Mouse (Mus musculus) ES-Bruce4 (cell line): ENCODE data around the gene Mcoln2. TPM values are rescaled to one million over a fixed set of nuclear protein-coding genes. Genes with fewer than 3 reads are reported as not detected.

Experiments used
- H3K27ac ChIP-seq: 2 replicates; pipeline ENCODE4 v1.5.1; 2012; ENCODE audit warnings: low read length, inconsistent platforms; ENCODE audit not compliant: insufficient read depth
- H3K27me3 ChIP-seq: 2 replicates; pipeline ENCODE4 v1.6.1; 2012; ENCODE audit warnings: mild to moderate bottlenecking, low read length, inconsistent platforms; ENCODE audit not compliant: control insufficient read depth, poor library complexity, insufficient read depth, severe bottlenecking
- H3K36me3 ChIP-seq: 2 replicates; pipeline ENCODE4 v1.6.1; 2012; ENCODE audit warnings: inconsistent platforms, mild to moderate bottlenecking, low read length, moderate library complexity; ENCODE audit not compliant: control insufficient read depth, poor library complexity, insufficient read depth, severe bottlenecking
- H3K4me1 ChIP-seq: one replicate; pipeline ENCODE4 v1.8.1; 2011; ENCODE audit warnings: low read length; ENCODE audit not compliant: control insufficient read depth, insufficient read depth
- H3K4me3 ChIP-seq: 2 replicates; pipeline ENCODE4 v1.5.1; 2011; ENCODE audit warnings: low read depth, mild to moderate bottlenecking, low read length
- H3K9ac ChIP-seq: 2 replicates; pipeline ENCODE4 v1.6.1; 2012; ENCODE audit warnings: low read depth, mild to moderate bottlenecking, inconsistent platforms; ENCODE audit not compliant: poor library complexity, severe bottlenecking
- H3K9me3 ChIP-seq: replicated peaks from 2 replicates; pipeline ENCODE4 v1.6.1; 2012; ENCODE audit warnings: mild to moderate bottlenecking, low read length, inconsistent platforms; ENCODE audit not compliant: control insufficient read depth, poor library complexity, insufficient read depth, severe bottlenecking
- CTCF ChIP-seq: IDR thresholded peaks from one replicate; pipeline ENCODE4 v1.8.1; 2011; ENCODE audit warnings: low read depth, low read length
- EP300 ChIP-seq: IDR thresholded peaks from 2 replicates; pipeline ENCODE4 v1.6.1; 2011; ENCODE audit warnings: low read depth, low read length; ENCODE audit not compliant: insufficient read depth
- POLR2A ChIP-seq: IDR thresholded peaks from one replicate; pipeline ENCODE4 v1.8.1; 2011; ENCODE audit warnings: low read length; ENCODE audit not compliant: insufficient read depth
- polyA plus RNA-seq: library from polyadenylated mRNA; stranded (reverse); fragments of >200 nt; gene quantifications from 2 replicates; pipeline ENCODE4 v1.2.4, GENCODE M21; 2011; ENCODE audit warnings: low read depth; ENCODE audit not compliant: missing spikeins, insufficient read depth, insufficient read length

Mcoln2 gene
- polyA plus RNA-seq, 1 experiment = not detected

DNA sequence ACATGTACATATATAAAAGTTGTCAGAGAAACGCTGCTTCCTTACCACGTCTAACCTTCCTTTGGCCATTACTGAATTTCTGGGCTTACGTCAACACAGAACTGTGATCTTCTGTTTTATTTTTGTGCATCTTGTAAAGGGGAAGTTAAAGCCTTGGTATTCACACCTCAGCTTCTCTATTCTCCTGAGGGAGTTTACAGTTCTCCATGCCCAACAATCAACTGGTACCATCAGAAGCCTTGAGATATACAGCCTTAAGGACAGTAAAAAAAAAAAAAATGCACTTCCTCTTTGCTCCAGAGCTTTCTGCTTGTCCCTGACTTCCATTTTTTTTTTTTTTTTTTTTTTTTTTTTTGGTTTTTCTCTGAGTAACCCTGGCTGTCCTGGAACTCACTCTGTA is 66.9 kb downstream of the Mcoln2 start:
- H3K36me3 ChIP-seq = no peaks in the 10 kb centered on the region
- no peaks in the 10 kb centered on the region for H3K9me3 ChIP-seq
- H3K9ac ChIP-seq = no peak overlapping the region
- H3K27ac ChIP-seq = no peak overlapping the region
- 0 out of 2 replicates have a peak, but pooled peaks cover 2% of the 10 kb centered on the region for H3K27me3 ChIP-seq
- H3K4me1 ChIP-seq = no peaks in the 10 kb centered on the region
- no peak overlapping the region for H3K4me3 ChIP-seq
- TF ChIP-seq POLR2A = no peak

DNA sequence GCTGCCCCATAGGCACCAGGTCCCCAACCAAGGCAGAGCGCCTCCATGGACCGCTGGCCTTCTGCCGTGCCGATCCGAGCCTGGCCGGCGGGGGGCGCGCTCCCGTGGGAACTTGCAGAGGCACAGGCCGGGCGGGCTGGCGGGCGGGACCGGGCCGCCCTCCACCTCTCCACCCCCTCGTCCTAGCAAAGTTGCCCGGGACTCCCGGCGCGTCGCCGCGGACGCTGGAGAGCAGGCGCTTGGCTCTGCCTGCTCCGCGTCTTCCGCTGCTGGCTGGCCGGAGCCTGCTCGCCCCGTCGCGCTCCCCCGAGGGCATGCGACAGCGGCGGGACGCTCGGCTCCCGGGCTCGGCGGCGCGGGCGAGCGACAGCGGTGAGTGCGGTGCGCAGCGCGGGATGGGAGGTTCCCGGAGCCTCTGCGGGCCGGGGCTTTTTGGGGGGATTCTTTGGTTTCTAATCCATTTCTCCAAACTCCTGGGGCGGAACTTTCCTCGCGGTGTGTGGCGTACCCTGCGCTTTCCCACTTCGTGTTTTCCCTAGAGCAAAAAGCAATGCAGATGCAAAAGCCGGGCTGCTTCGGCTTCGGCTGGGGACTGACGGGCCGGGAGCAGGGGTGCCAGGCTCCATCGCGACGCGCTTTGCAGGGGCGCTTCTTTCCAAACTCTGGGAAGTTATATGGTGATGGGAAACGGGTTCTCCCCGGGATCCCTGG is 71.3 kb downstream of the Mcoln2 start, which contains the start of gene Lpar3:
Gene Lpar3, plus strand, starts transcription at position 188 of the 711 bp plus-strand sequence.
- Histone ChIP-seq H3K36me3 (no peaks in the 10 kb centered on the region), H3K27ac (no peak within 1 kb of the TSS), H3K27me3 (peaks cover 4% of the 10 kb centered on the region; the same call in 1 of the 2 replicates), H3K9me3 (no peaks in the 10 kb centered on the region), H3K9ac (peak within 1 kb of the TSS; percentile 49), H3K4me1 (no peaks in the 10 kb centered on the region), H3K4me3 (peak within 1 kb of the TSS; percentile 74)
- TF ChIP-seq EP300 = no peak
- peak; percentile 64 for TF ChIP-seq CTCF
- no peak for TF ChIP-seq POLR2A

DNA sequence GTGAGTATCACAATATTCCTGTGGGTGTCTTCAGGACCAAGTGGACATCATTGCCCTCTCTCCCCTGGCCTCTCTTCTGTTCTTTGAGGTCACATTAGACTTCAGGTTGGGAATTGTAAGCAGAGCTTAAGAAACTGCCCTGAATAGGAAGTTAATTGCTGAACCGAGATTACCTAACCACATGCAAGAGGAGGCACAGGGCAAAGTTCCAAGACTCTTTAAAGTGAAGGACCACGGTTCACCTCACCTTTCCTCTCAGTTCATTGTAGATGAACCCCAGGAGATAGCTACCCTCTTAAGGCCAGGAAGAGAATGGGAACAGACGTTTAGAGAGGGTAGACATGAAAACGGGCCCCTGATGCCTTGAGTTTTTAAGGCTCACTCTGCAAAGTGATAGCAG is 74.6 kb downstream of the Mcoln2 start:
- Histone ChIP-seq H3K27ac (no peak overlapping the region), H3K27me3 (peaks cover 4% of the 10 kb centered on the region; the same call in 1 of the 2 replicates), H3K4me1 (no peaks in the 10 kb centered on the region), H3K9ac (no peak overlapping the region), H3K9me3 (no peaks in the 10 kb centered on the region), H3K36me3 (no peaks in the 10 kb centered on the region), H3K4me3 (no peak overlapping the region)
- TF ChIP-seq POLR2A = no peak
- no peak for TF ChIP-seq CTCF
- TF ChIP-seq EP300 = no peak

DNA sequence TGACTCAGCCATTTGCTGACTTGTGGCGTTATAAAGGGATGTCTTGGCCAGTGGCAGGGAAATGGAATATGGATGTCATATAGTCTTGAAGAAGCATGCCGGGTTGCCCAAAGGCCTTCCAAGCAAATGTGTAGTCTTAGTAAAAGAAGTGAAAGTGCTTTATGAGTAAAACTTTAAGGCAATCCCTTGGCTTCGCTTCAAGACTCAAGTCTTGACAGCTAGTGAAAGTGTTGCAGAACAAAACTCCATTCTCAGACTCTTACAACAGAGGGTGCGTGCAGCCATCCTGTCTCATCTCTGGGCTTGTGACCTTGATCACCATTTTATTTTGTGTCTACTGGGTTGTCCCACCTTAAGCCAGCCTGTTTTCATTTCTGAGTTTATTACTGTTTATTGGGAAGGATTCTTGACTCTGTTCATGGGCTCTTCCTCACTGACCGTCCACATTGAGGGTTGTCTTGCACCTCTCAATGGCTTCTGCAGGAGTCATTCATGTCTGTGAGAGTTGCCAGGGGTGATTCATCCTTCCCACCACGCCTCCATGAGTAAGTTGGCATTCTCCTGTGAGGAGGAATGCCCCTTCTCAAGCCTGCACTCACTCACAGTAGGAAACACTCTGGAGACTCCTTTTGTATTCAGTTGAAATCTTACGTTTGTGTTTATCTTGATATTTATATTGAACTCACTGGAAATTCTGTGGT is 75.6 kb downstream of the Mcoln2 start:
- H3K36me3 ChIP-seq = no peaks in the 10 kb centered on the region
- peaks cover 4% of the 10 kb centered on the region; the same call in 1 of the 2 replicates for H3K27me3 ChIP-seq
- H3K4me3 ChIP-seq = no peak overlapping the region
- TF ChIP-seq EP300 (no peak), POLR2A (no peak), CTCF (no peak)
- no peak overlapping the region for H3K27ac ChIP-seq
- no peak overlapping the region for H3K9ac ChIP-seq
- H3K4me1 ChIP-seq = no peaks in the 10 kb centered on the region
- no peaks in the 10 kb centered on the region for H3K9me3 ChIP-seq

DNA sequence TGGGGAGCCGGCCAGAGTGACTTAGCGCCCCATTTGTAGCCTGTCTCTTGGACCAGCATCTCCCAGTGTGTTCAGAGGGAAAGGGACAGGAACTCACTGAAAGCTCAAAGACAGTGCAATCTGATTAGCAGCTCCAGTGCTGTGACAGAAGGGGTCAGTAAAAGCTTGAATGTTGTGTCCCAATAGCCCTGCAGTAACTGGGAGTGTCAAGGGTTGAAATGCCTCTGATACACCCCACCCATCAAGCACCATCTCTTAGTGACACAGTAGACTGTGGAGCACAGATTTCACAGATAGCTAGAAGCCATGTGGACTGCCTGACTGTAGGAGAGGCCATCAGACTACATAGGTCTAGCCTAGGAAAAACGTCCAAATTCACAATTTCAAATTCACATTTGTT is 77.8 kb downstream of the Mcoln2 start:
- Histone ChIP-seq H3K36me3 (no peaks in the 10 kb centered on the region), H3K4me1 (no peaks in the 10 kb centered on the region), H3K4me3 (no peak overlapping the region), H3K9ac (no peak overlapping the region), H3K27ac (no peak overlapping the region), H3K9me3 (no peaks in the 10 kb centered on the region), H3K27me3 (no peaks in the 10 kb centered on the region)
- no peak for TF ChIP-seq POLR2A

DNA sequence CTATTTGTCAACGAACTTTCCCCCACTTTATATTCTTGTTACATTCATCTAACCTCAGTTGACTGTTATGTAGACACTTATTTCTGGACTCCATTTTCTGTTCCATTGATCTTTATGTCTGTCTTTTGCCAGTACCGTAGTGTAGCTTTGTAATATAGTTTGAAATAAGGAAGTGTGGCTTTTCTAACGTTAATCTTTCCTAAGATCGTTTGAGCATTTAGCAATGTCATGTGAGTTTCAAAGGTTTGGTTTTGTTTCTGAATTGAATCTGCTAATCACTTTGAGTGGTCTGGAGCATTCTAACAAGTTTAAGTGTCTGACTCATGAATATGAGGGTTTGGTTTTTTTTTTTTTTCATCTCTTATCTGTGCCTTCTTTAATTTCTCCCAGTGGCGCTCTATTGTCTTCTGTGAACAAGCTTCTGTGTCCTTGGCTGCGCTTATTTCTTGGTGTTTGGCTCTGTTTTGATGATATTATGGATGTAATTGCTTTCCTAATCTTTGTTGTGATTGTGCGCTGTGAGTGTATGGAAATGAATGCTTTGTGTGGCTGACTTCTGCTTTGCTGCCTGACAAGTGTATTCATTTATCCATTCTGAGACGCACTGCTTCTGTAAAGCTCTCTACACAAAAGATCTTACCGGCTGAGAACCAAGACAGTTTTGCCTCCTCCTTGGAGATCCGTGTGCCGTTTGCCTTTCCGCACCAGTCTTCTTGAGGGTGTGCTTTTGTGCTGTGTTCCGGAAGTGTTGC is 79.1 kb downstream of the Mcoln2 start:
- Histone ChIP-seq H3K36me3 (no peaks in the 10 kb centered on the region), H3K4me1 (no peaks in the 10 kb centered on the region), H3K27ac (no peak overlapping the region), H3K9ac (no peak overlapping the region), H3K27me3 (no peaks in the 10 kb centered on the region), H3K4me3 (no peak overlapping the region), H3K9me3 (no peaks in the 10 kb centered on the region)
- TF ChIP-seq CTCF (no peak), EP300 (no peak), POLR2A (no peak)
